Mouse (Mus musculus) heart, postnatal 0 days (tissue): ENCODE results near the gene Bmpr2.

Experiments
- CTCF ChIP-seq: IDR thresholded peaks from 2 replicates; pipeline ENCODE4 v1.5.1; 2016; ENCODE audit warnings: antibody characterized with exemption, control low read depth, low read depth
- EP300 ChIP-seq: IDR thresholded peaks from 2 replicates; pipeline ENCODE4 v1.6.1; 2016; ENCODE audit warnings: antibody characterized with exemption, low read depth

DNA sequence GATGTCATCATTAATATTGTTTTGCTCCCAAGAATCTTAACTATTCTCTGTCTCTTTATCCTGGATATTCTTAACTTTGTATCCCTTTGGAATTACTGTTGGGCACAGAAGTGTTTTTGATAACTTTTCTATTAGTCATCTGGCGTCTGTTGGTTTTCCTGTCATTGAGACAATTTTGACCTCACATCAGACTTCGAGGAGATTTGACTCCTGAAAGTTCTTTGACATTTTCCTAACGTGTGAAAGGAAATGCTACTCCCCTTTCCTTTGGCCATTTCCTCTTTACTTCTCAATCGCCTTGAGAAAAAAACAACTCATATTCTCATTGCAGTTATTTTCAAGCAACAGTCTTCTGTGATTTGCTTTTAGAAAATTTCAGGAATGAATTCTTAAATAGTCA is 2.1 kb downstream of the Bmpr2 start:
- TF ChIP-seq CTCF (no peak), EP300 (no peak)
